Mouse (Mus musculus) lung, adult 18-20 months (tissue): ENCODE measurements around the gene Dchs2.

Experiments
- DNase-seq, 2 experiments: peaks; one replicate each; pipeline ENCODE4 v3.0.0; 2022; ENCODE audit warnings: mixed read lengths in 2 of 2

Dchs2 gene

GRCm38 (mm10) chr3:83259421-83259820 is 131.7 kb downstream of the Dchs2 start:
- DNase-seq: no peak

- no peak for DNase-seq
Measured at GRCm38 (mm10) chr3:83266009-83266408, 138.3 kb downstream of the Dchs2 start.

GRCm38 (mm10) chr3:83270228-83270627 is 142.5 kb downstream of the Dchs2 start:
- DNase-seq: no peak

GRCm38 (mm10) chr3:83270982-83271381 is 143.2 kb downstream of the Dchs2 start:
- DNase-seq: no peak

GRCm38 (mm10) chr3:83273555-83274244 is 146.0 kb downstream of the Dchs2 start:
- peak; percentile 43 to 62 for DNase-seq

- DNase-seq: no peak
Measured at GRCm38 (mm10) chr3:83275703-83276102, 148.0 kb downstream of the Dchs2 start.

GRCm38 (mm10) chr3:83283882-83284281 is 156.1 kb downstream of the Dchs2 start:
- no peak for DNase-seq

GRCm38 (mm10) chr3:83286975-83287405 is 159.2 kb downstream of the Dchs2 start:
- peak; percentile 12 to 41 for DNase-seq

GRCm38 (mm10) chr3:83288118-83288840 is 160.5 kb downstream of the Dchs2 start:
- no peak for DNase-seq

GRCm38 (mm10) chr3:83290482-83290881 is 162.7 kb downstream of the Dchs2 start:
- DNase-seq: no peak

GRCm38 (mm10) chr3:83290953-83291352 is 163.2 kb downstream of the Dchs2 start:
- DNase-seq: no peak

GRCm38 (mm10) chr3:83299783-83300382 is 172.1 kb downstream of the Dchs2 start:
- no peak for DNase-seq

- DNase-seq: no peak
Measured at GRCm38 (mm10) chr3:83303876-83304275, 176.1 kb downstream of the Dchs2 start.

GRCm38 (mm10) chr3:83345928-83346327 is 218.2 kb downstream of the Dchs2 start:
- DNase-seq: no peak

- DNase-seq: no peak
Measured at GRCm38 (mm10) chr3:83368500-83369068, 240.8 kb downstream of the Dchs2 start.

- no peak for DNase-seq
Measured at GRCm38 (mm10) chr3:83369871-83370270, 242.1 kb downstream of the Dchs2 start.

GRCm38 (mm10) chr3:83374333-83374732 is 246.6 kb downstream of the Dchs2 start:
- DNase-seq: no peak

- DNase-seq: no peak
Measured at GRCm38 (mm10) chr3:83376834-83377233, 249.1 kb downstream of the Dchs2 start.
